Mouse (Mus musculus) gastrocnemius, postnatal 4 days (tissue): ENCODE measurements around the gene Hils1. TPM values are rescaled to one million over a fixed set of nuclear protein-coding genes. Genes with fewer than 3 reads are reported as not detected.

Experiments
- DNase-seq, 2 experiments: peaks; one replicate each; pipeline ENCODE4 v3.0.0; 2021 to 2022; ENCODE audit warnings: low spot score in 2 of 2, mixed read lengths in 2 of 2
- total RNA-seq, 2 experiments: library from RNA; stranded (reverse); gene quantifications; 2 replicates each; pipeline ENCODE4 v1.2.3; 2021

Hils1 gene
- total RNA-seq, 2 experiments from 2014 or later = not detected

GRCm38 (mm10) chr11:94987341-94987740 lies 19.9 kb downstream of the Hils1 start:
- DNase-seq = no peak

- no peak for DNase-seq
Measured at GRCm38 (mm10) chr11:94987851-94988250, 20.5 kb downstream of the Hils1 start.

GRCm38 (mm10) chr11:94988780-94989561 lies 21.6 kb downstream of the Hils1 start:
- DNase-seq = peak in 1 of 2 experiments; percentile 63

- peak in 1 of 2 experiments; percentile 78 for DNase-seq
Measured at GRCm38 (mm10) chr11:94989562-94990017, 22.2 kb downstream of the Hils1 start.

GRCm38 (mm10) chr11:94990102-94990748 lies 22.8 kb downstream of the Hils1 start:
- DNase-seq = no peak

- peak; percentile 85 to 93 for DNase-seq
Measured at GRCm38 (mm10) chr11:94990749-94991577, 23.6 kb downstream of the Hils1 start, which contains the start of gene Ppp1r9b. Ppp1r9b (plus strand) TSS chr11:94991035.

GRCm38 (mm10) chr11:94991641-94992479 lies 24.5 kb downstream of the Hils1 start:
- DNase-seq = peak in 1 of 2 experiments; percentile 58

GRCm38 (mm10) chr11:94992480-94992753 lies 25.0 kb downstream of the Hils1 start:
- DNase-seq = no peak

- DNase-seq = peak in 1 of 2 experiments; percentile 62
Measured at GRCm38 (mm10) chr11:94992754-94993606, 25.6 kb downstream of the Hils1 start.

- DNase-seq = no peak
Measured at GRCm38 (mm10) chr11:94994208-94994814, 26.9 kb downstream of the Hils1 start.

GRCm38 (mm10) chr11:94994947-94995772 lies 27.8 kb downstream of the Hils1 start:
- DNase-seq = no peak

GRCm38 (mm10) chr11:94996101-94996500 lies 28.7 kb downstream of the Hils1 start:
- no peak for DNase-seq

GRCm38 (mm10) chr11:94996984-94997383 lies 29.6 kb downstream of the Hils1 start:
- no peak for DNase-seq

GRCm38 (mm10) chr11:94997596-94997995 lies 30.2 kb downstream of the Hils1 start:
- no peak for DNase-seq

GRCm38 (mm10) chr11:94998041-94998531 lies 30.7 kb downstream of the Hils1 start:
- DNase-seq = no peak

GRCm38 (mm10) chr11:95000128-95000527 lies 32.7 kb downstream of the Hils1 start:
- DNase-seq = no peak

GRCm38 (mm10) chr11:95000548-95000947 lies 33.2 kb downstream of the Hils1 start:
- no peak for DNase-seq

GRCm38 (mm10) chr11:95001058-95001457 lies 33.7 kb downstream of the Hils1 start:
- peak in 1 of 2 experiments; percentile 67 for DNase-seq
